Mouse (Mus musculus): ENCODE data around the gene 1700024B05Rik.
"Not testable (repeated sequence)": the region's sequence is repeated elsewhere in the genome, so short reads cannot be mapped to it uniquely, and the experiment has no call there.

Gene 1700024B05Rik

GRCm38 (mm10) chr14:41943695-41944094 lies at the start of gene 1700024B05Rik:
TSS of gene 1700024B05Rik (plus strand) at chr14:41943995.
- in situ Hi-C loops (cut with MboI; ENCODE audit: unreplicated experiment in 2 of 2) = not testable (repeated sequence)

- in situ Hi-C loops (cut with MboI; ENCODE audit: unreplicated experiment in 2 of 2) = not testable (repeated sequence)
Observed at GRCm38 (mm10) chr14:41907190-41907589, 36.6 kb upstream of the 1700024B05Rik start, which contains the start of gene Gm7980. TSS of gene Gm7980 (minus strand) at chr14:41907290.

GRCm38 (mm10) chr14:41924649-41925048 lies 19.1 kb upstream of the 1700024B05Rik start, which contains the start of gene 1700049E17Rik1:
TSS of gene 1700049E17Rik1 (plus strand) at chr14:41924949.
- in situ Hi-C loops (cut with MboI; ENCODE audit: unreplicated experiment in 2 of 2) = not testable (repeated sequence)

- in situ Hi-C loops (cut with MboI; ENCODE audit: unreplicated experiment in 2 of 2) = not testable (repeated sequence)
Observed at GRCm38 (mm10) chr14:41964095-41964494, 20.3 kb downstream of the 1700024B05Rik start.

GRCm38 (mm10) chr14:41967827-41968226 lies 24.0 kb downstream of the 1700024B05Rik start, which contains the start of gene Gm6401:
TSS of gene Gm6401 (minus strand) at chr14:41967927.
- in situ Hi-C loops (cut with MboI; ENCODE audit: unreplicated experiment in 2 of 2) = not testable (repeated sequence)

- in situ Hi-C loops (cut with MboI; ENCODE audit: unreplicated experiment in 2 of 2) = not testable (repeated sequence)
Observed at GRCm38 (mm10) chr14:41968596-41968995, 24.8 kb downstream of the 1700024B05Rik start.

GRCm38 (mm10) chr14:41983225-41983624 lies 39.4 kb downstream of the 1700024B05Rik start, which contains the start of gene Gm3543:
TSS of gene Gm3543 (minus strand) at chr14:41983325.
- in situ Hi-C loops (cut with MboI; ENCODE audit: unreplicated experiment in 2 of 2) = not testable (repeated sequence)
